In genomic region chrX:48342731-48343130, GRCm38 (mm10) we compare ENCODE assay signal across 8 mouse cellular contexts. TPM values are rescaled to one million over a fixed set of nuclear protein-coding genes. Genes with fewer than 3 reads are reported as not detected.
DNase-seq lines count a peak whose midpoint lies in the region; ATAC-seq and TF ChIP-seq lines count a peak whose summit lies in the region.

No protein-coding gene starts in this region.

- no peaks in the 10 kb centered on the region; the same call in 1 of the 2 replicates for H3K4me1 ChIP-seq in cortical plate, adult 2 months (ENCODE audit: control insufficient read depth, insufficient read depth, low read length)
- no peaks in the 10 kb centered on the region for H3K4me1 ChIP-seq in heart, embryonic 16.5 days (ENCODE audit: control insufficient read depth, insufficient read depth, low read length)
- H3K4me1 ChIP-seq in neural tube, embryonic 14.5 days (ENCODE audit: control insufficient read depth, insufficient read depth, low read length), result no peaks in the 10 kb centered on the region

- no peak for TF ChIP-seq CTCF in left cerebral cortex, adult 2 months (IDR thresholded peaks at IDR 0.05)
- no peak for TF ChIP-seq CTCF in cortical plate, adult 2 months (IDR thresholded peaks at IDR 0.05; ENCODE audit: extremely low read depth, insufficient read depth, low read length)

- intact Hi-C loops in left cerebral cortex, adult 2 months (cut with DNase I), result loop anchor here (1.0 to 10.0 kb wide), 2 partner anchors 57 to 138 kb away; partner anchors contain the start of gene Zdhhc9

- TF ChIP-seq POLR2A in cortical plate, adult 2 months (IDR thresholded peaks at IDR 0.05; ENCODE audit: extremely low read depth, insufficient read depth, low read length), result no peak

- WGBS in heart, embryonic 16.5 days, result 16% methylated on average over 15 of the region's 16 CpGs
- WGBS in neural tube, embryonic 14.5 days, result 17% methylated on average over 12 of the region's 16 CpGs

- ATAC-seq in heart, embryonic 16.5 days (replicated peaks; ENCODE audit: extremely low read depth, insufficient read depth, low FRiP score), result no peak
- ATAC-seq in neural tube, embryonic 14.5 days (ENCODE audit: low read depth), result 0 out of 2 replicates have a peak, but pooled peaks have one; percentile 3

- H3K9me3 ChIP-seq in heart, embryonic 16.5 days (replicated peaks; ENCODE audit: control insufficient read depth, low read length), result no peaks in the 10 kb centered on the region
- no peaks in the 10 kb centered on the region for H3K9me3 ChIP-seq in neural tube, embryonic 14.5 days (ENCODE audit: control insufficient read depth, low read length)

- 0 out of 2 replicates have a peak, but pooled peaks cover 3% of the 10 kb centered on the region for H3K27me3 ChIP-seq in heart, embryonic 16.5 days (ENCODE audit: control insufficient read depth, insufficient read depth, low read length)
- no peaks in the 10 kb centered on the region for H3K27me3 ChIP-seq in neural tube, embryonic 14.5 days (ENCODE audit: control insufficient read depth, insufficient read depth, low read length)

- H3K4me2 ChIP-seq in heart, embryonic 16.5 days (ENCODE audit: low read depth, low read length), result peak overlapping the region; percentile 85
- H3K4me2 ChIP-seq in neural tube, embryonic 14.5 days (ENCODE audit: low read depth, low read length), result peak overlapping the region; percentile 60

- H3K9ac ChIP-seq in heart, embryonic 16.5 days (ENCODE audit: low read length), result no peak overlapping the region
- H3K9ac ChIP-seq in neural tube, embryonic 14.5 days (replicated peaks; ENCODE audit: low read depth, low read length), result no peak overlapping the region

- H3K36me3 ChIP-seq in heart, embryonic 16.5 days (ENCODE audit: control insufficient read depth, insufficient read depth), result no peaks in the 10 kb centered on the region
- no peaks in the 10 kb centered on the region for H3K36me3 ChIP-seq in neural tube, embryonic 14.5 days (ENCODE audit: control insufficient read depth, insufficient read depth, low read length)

- peak overlapping the region; percentile 46 for H3K4me3 ChIP-seq in left cerebral cortex, adult 2 months
- peak overlapping the region; percentile 55 for H3K4me3 ChIP-seq in cortical plate, adult 2 months (ENCODE audit: insufficient read depth, low read length)
- peak overlapping the region; percentile 67 for H3K4me3 ChIP-seq in heart, embryonic 16.5 days (ENCODE audit: low read length)
- H3K4me3 ChIP-seq in neural tube, embryonic 14.5 days (ENCODE audit: low read depth, low read length), result peak overlapping the region; percentile 46

- DNase-seq in left cerebral cortex, adult 2 months (ENCODE audit: extremely low spot score in 1 of 2, low spot score in 2 of 2), result no peak
- DNase-seq in left cerebral cortex, adult 18-20 months (ENCODE audit: low spot score in 2 of 2), result no peak
- DNase-seq in liver, result peak; percentile 11
- no peak for DNase-seq in c-Kit-positive CD71-positive TER-119-positive erythroid progenitor cells, embryonic 14.5 days (ENCODE audit: low spot score)
- no peak for DNase-seq in yolk sac, embryonic 10.5 days (ENCODE audit: low spot score)

- no peak overlapping the region for H3K27ac ChIP-seq in left cerebral cortex, adult 2 months
- no peak overlapping the region for H3K27ac ChIP-seq in cortical plate, adult 2 months (ENCODE audit: insufficient read depth, low read length)
- H3K27ac ChIP-seq in heart, embryonic 16.5 days (ENCODE audit: low read length), result no peak overlapping the region
- no peak overlapping the region for H3K27ac ChIP-seq in neural tube, embryonic 14.5 days (ENCODE audit: low read depth, low read length)

RNA-seq across cellular contexts. Expression of gene Bcorl1, which starts 1.6 kb away (rescaled TPM):
- 10 to 100 TPM; 20.3 to 20.4 TPM for total RNA-seq in left cerebral cortex, adult 2 months (2021)
- total RNA-seq in left cerebral cortex, adult 18-20 months (2021), result 10 to 100 TPM; 18.4 to 22.1 TPM
- polyA plus RNA-seq in cortical plate, adult 2 months (2012; rRNA removed), result 7.7 and 8.4 TPM in 2 replicates
- 3.4 and 3.6 TPM in 2 replicates for polyA plus RNA-seq in heart, embryonic 16.5 days (2015; fragmentation: Nextera tagmentation; extraction: Ambion mirVana)
- 6.4 and 6.9 TPM in 2 replicates for polyA plus RNA-seq in neural tube, embryonic 14.5 days (2014; fragmentation: Nextera tagmentation; extraction: Ambion mirVana)
